Comparison of ENCODE assay signal across 8 mouse cellular contexts in genomic region chr7:13277081-13277480, GRCm38 (mm10). TPM values are rescaled to one million over a fixed set of nuclear protein-coding genes. Genes with fewer than 3 reads are reported as not detected.
DNase-seq lines count a peak whose midpoint lies in the region; ATAC-seq and TF ChIP-seq lines count a peak whose summit lies in the region.

Lig1 (plus strand) TSS chr7:13277283.

- peak within 1 kb of the TSS; percentile 56 for H3K9ac ChIP-seq in lung, postnatal 0 days (replicated peaks; ENCODE audit: low read depth)
- H3K9ac ChIP-seq in forebrain, embryonic 14.5 days (ENCODE audit: low read length), result peak within 1 kb of the TSS; percentile 69
- H3K9ac ChIP-seq in liver, embryonic 11.5 days (ENCODE audit: low read depth, low read length), result peak within 1 kb of the TSS; percentile 86
- peak within 1 kb of the TSS; percentile 76 for H3K9ac ChIP-seq in stomach, postnatal 0 days (ENCODE audit: low read length)

- ATAC-seq in lung, postnatal 0 days, result no peak
- ATAC-seq in forebrain, embryonic 14.5 days, result no peak
- no peak for ATAC-seq in liver, embryonic 11.5 days (replicated peaks; ENCODE audit: low FRiP score)
- no peak for ATAC-seq in stomach, postnatal 0 days (ENCODE audit: low FRiP score, low TSS enrichment)

- WGBS in lung, postnatal 0 days, result 97% methylated on average over 16 of the region's 16 CpGs
- WGBS in forebrain, embryonic 14.5 days, result 98% methylated on average over 16 of the region's 16 CpGs
- 97% methylated on average over 16 of the region's 16 CpGs for WGBS in liver, embryonic 11.5 days
- WGBS in stomach, postnatal 0 days, result 98% methylated on average over 16 of the region's 16 CpGs

- no peak for DNase-seq in adrenal gland, postnatal 14 days
- no peak for DNase-seq in adrenal gland, adult 2 months
- no peak for DNase-seq in lung, postnatal 0 days (ENCODE audit: low spot score)
- DNase-seq in lung, postnatal 25 days (ENCODE audit: low spot score), result no peak
- no peak for DNase-seq in forebrain, embryonic 14.5 days (ENCODE audit: low spot score)
- no peak for DNase-seq in liver, embryonic 11.5 days (ENCODE audit: low spot score)
- DNase-seq in stomach, postnatal 0 days (ENCODE audit: low spot score), result no peak
- no peak for DNase-seq in layer of hippocampus, adult 11-12 months (ENCODE audit: low spot score)

- H3K4me1 ChIP-seq in lung, postnatal 0 days (ENCODE audit: insufficient read depth, low read depth, low read length), result no peaks in the 10 kb centered on the region; the same call in 1 of the 2 replicates
- peaks cover 4% of the 10 kb centered on the region; the same call in 1 of the 2 replicates for H3K4me1 ChIP-seq in forebrain, embryonic 14.5 days (ENCODE audit: control insufficient read depth, insufficient read depth, low read length)
- H3K4me1 ChIP-seq in liver, embryonic 11.5 days (replicated peaks; ENCODE audit: control insufficient read depth, insufficient read depth, low read length), result peaks cover 6% of the 10 kb centered on the region; the same call in 1 of the 2 replicates
- H3K4me1 ChIP-seq in stomach, postnatal 0 days (replicated peaks; ENCODE audit: control insufficient read depth, insufficient read depth), result no peaks in the 10 kb centered on the region; the same call in 1 of the 2 replicates

- H3K4me3 ChIP-seq in lung, postnatal 0 days (ENCODE audit: low read depth, low read length), result peak within 1 kb of the TSS; percentile 76
- peak within 1 kb of the TSS; percentile 55 for H3K4me3 ChIP-seq in forebrain, embryonic 14.5 days (ENCODE audit: low read depth, low read length)
- peak within 1 kb of the TSS; percentile 73 for H3K4me3 ChIP-seq in liver, embryonic 11.5 days (ENCODE audit: low read depth, low read length)
- peak within 1 kb of the TSS; percentile 74 for H3K4me3 ChIP-seq in stomach, postnatal 0 days (ENCODE audit: low read depth, low read length)

- no peaks in the 10 kb centered on the region for H3K9me3 ChIP-seq in lung, postnatal 0 days (ENCODE audit: low read length)
- H3K9me3 ChIP-seq in forebrain, embryonic 14.5 days (replicated peaks; ENCODE audit: control insufficient read depth, low read length), result no peaks in the 10 kb centered on the region
- no peaks in the 10 kb centered on the region for H3K9me3 ChIP-seq in liver, embryonic 11.5 days (ENCODE audit: control insufficient read depth, low read length)
- H3K9me3 ChIP-seq in stomach, postnatal 0 days (ENCODE audit: control insufficient read depth, low read length), result no peaks in the 10 kb centered on the region

- peak within 1 kb of the TSS; percentile 26; the same call in 1 of the 2 replicates for H3K27ac ChIP-seq in lung, postnatal 0 days (ENCODE audit: low read length)
- 0 out of 2 replicates have a peak within 1 kb of the TSS, but pooled peaks have one; percentile 81 for H3K27ac ChIP-seq in forebrain, embryonic 14.5 days (ENCODE audit: low read depth, low read length)
- H3K27ac ChIP-seq in liver, embryonic 11.5 days (ENCODE audit: low read depth, low read length), result peak within 1 kb of the TSS; percentile 84; the same call in 1 of the 2 replicates
- H3K27ac ChIP-seq in stomach, postnatal 0 days (replicated peaks), result 0 out of 2 replicates have a peak within 1 kb of the TSS, but pooled peaks have one; percentile 73

- H3K4me2 ChIP-seq in lung, postnatal 0 days (replicated peaks; ENCODE audit: low read depth, low read length), result peak within 1 kb of the TSS; percentile 77
- H3K4me2 ChIP-seq in forebrain, embryonic 14.5 days (ENCODE audit: low read length), result peak within 1 kb of the TSS; percentile 53
- peak within 1 kb of the TSS; percentile 83 for H3K4me2 ChIP-seq in liver, embryonic 11.5 days
- peak within 1 kb of the TSS; percentile 73 for H3K4me2 ChIP-seq in stomach, postnatal 0 days (replicated peaks; ENCODE audit: low read depth)

- H3K27me3 ChIP-seq in lung, postnatal 0 days (replicated peaks; ENCODE audit: insufficient read depth, low read length), result no peaks in the 10 kb centered on the region
- no peaks in the 10 kb centered on the region for H3K27me3 ChIP-seq in forebrain, embryonic 14.5 days (replicated peaks; ENCODE audit: control insufficient read depth, insufficient read depth, low read length)
- H3K27me3 ChIP-seq in liver, embryonic 11.5 days (replicated peaks; ENCODE audit: control insufficient read depth, insufficient read depth, low read length), result no peaks in the 10 kb centered on the region
- no peaks in the 10 kb centered on the region for H3K27me3 ChIP-seq in stomach, postnatal 0 days (ENCODE audit: control insufficient read depth, insufficient read depth, low read length)

- H3K36me3 ChIP-seq in lung, postnatal 0 days (ENCODE audit: insufficient read depth, low read length), result no peaks in the 10 kb centered on the region
- H3K36me3 ChIP-seq in forebrain, embryonic 14.5 days (ENCODE audit: control insufficient read depth, insufficient read depth, low read length), result peaks cover 33% of the 10 kb centered on the region
- peaks cover 27% of the 10 kb centered on the region for H3K36me3 ChIP-seq in liver, embryonic 11.5 days (ENCODE audit: control insufficient read depth, insufficient read depth, low read length)
- no peaks in the 10 kb centered on the region for H3K36me3 ChIP-seq in stomach, postnatal 0 days (ENCODE audit: control insufficient read depth, insufficient read depth, low read length)

- no peak for TF ChIP-seq CTCF in lung, postnatal 0 days (IDR thresholded peaks at IDR 0.05)
- TF ChIP-seq CTCF in stomach, postnatal 0 days (IDR thresholded peaks at IDR 0.05; ENCODE audit: low read depth), result no peak

- no peak for TF ChIP-seq EP300 in lung, postnatal 0 days (IDR thresholded peaks at IDR 0.05)
- TF ChIP-seq EP300 in stomach, postnatal 0 days (optimal IDR thresholded peaks at IDR 0.05), result no peak

RNA-seq across cellular contexts. Expression of gene Lig1, which starts in this region (rescaled TPM):
- 27.4 and 30.2 TPM in 2 replicates for total RNA-seq in adrenal gland, postnatal 14 days (2021)
- 10 to 100 TPM in 1 of 2 experiments, 1 to 10 TPM in 1; 8.2 to 11.8 TPM for total RNA-seq in adrenal gland, adult 2 months (2021)
- 3.5 and 4.0 TPM in 2 replicates for polyA plus RNA-seq in adrenal gland, adult 2 months (2012; rRNA removed)
- polyA plus RNA-seq in lung, postnatal 0 days (2015; fragmentation: Nextera tagmentation; extraction: Ambion mirVana), result 16.5 and 20.2 TPM in 2 replicates
- polyA plus RNA-seq in forebrain, embryonic 14.5 days (2014; fragmentation: Nextera tagmentation; extraction: Ambion mirVana), result 54.9 and 62.0 TPM in 2 replicates
- 171 and 177 TPM in 2 replicates for polyA plus RNA-seq in liver, embryonic 11.5 days (2014; fragmentation: Nextera tagmentation; extraction: Ambion mirVana)
- 29.0 and 32.6 TPM in 2 replicates for polyA plus RNA-seq in stomach, postnatal 0 days (2015; fragmentation: Nextera tagmentation; extraction: Ambion mirVana)

Comparison
In these comparisons a context has a peak if more than half of its experiments do, and no peak if none do; other contexts are left out.
1. H3K27ac ChIP-seq: peak in every context shown above with its lines; median percentile 84 in liver, embryonic 11.5 days; 81 in forebrain, embryonic 14.5 days; 73 in stomach, postnatal 0 days; 26 in lung, postnatal 0 days.